Mouse (Mus musculus) c-Kit-positive CD71-negative TER-119-negative erythroid progenitor cells, embryonic 14.5 days (primary cell): ENCODE data around the gene Dnajc27.

Source experiments
- DNase-seq: peaks from one replicate; pipeline ENCODE4 v3.0.0-alpha.2; 2013; ENCODE audit warnings: low read depth

Gene Dnajc27

GRCm38 (mm10) chr12:4083441-4083840 lies 1.1 kb downstream of the Dnajc27 start:
- no peak for DNase-seq

- peak; percentile 44 for DNase-seq
Observed at GRCm38 (mm10) chr12:4107383-4107782, 25.0 kb downstream of the Dnajc27 start.

GRCm38 (mm10) chr12:4116132-4116531 lies 33.7 kb downstream of the Dnajc27 start:
- DNase-seq: no peak

GRCm38 (mm10) chr12:4117136-4117535 lies 34.8 kb downstream of the Dnajc27 start:
- DNase-seq: no peak

GRCm38 (mm10) chr12:4117579-4117978 lies 35.2 kb downstream of the Dnajc27 start:
- no peak for DNase-seq

GRCm38 (mm10) chr12:4127346-4127745 lies 45.0 kb downstream of the Dnajc27 start:
- no peak for DNase-seq

GRCm38 (mm10) chr12:4132941-4133846 lies 50.8 kb downstream of the Dnajc27 start, which contains the start of gene Adcy3:
Adcy3 (plus strand) TSS chr12:4133103.
- peak; percentile 29 for DNase-seq

GRCm38 (mm10) chr12:4133847-4134212 lies 51.4 kb downstream of the Dnajc27 start:
- DNase-seq: no peak

GRCm38 (mm10) chr12:4143179-4143578 lies 60.8 kb downstream of the Dnajc27 start:
- no peak for DNase-seq

GRCm38 (mm10) chr12:4150936-4151335 lies 68.6 kb downstream of the Dnajc27 start:
- DNase-seq: no peak

GRCm38 (mm10) chr12:4151969-4152368 lies 69.6 kb downstream of the Dnajc27 start:
- DNase-seq: no peak

- DNase-seq: no peak
Observed at GRCm38 (mm10) chr12:4157466-4157865, 75.1 kb downstream of the Dnajc27 start.

- no peak for DNase-seq
Observed at GRCm38 (mm10) chr12:4158179-4158578, 75.8 kb downstream of the Dnajc27 start.

GRCm38 (mm10) chr12:4158868-4159632 lies 76.7 kb downstream of the Dnajc27 start:
- no peak for DNase-seq
